12 mouse cellular contexts compared by ENCODE assay signal in the genomic region with DNA sequence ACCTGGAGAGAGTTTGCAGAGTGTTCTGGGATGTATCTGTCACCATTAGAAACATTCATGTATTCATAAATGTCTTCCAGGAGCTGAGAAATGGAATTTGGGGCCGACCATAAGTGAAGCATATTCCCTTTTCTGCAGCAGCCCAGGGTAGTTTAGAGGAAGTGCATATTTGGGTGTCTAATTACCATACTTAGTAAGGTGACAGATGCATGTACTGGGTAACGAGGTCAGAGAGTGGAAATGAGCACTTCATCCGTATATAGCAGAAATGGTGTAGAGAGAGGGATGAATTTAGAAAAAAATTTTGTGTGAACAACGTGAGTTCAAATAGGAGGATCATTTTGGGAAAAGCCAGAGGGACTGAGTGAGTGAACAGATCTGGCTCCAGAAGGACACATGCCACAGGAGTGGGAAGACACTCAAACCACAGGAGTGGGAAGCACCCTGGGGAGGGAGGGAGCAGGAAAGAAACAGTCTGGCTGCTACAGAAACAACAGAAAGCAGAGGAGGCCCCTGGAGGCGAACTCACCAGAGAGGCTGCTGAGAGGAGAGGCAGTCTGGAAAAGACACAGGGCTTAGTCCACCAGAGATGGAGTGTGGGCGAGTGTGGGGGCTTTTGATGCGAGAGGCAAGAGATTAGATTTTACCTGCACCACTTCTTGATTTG.
DNase-seq lines count a peak whose midpoint lies in the region.
"Had no signal": no experiment of that assay in that cellular context is flagged by ENCODE, and none has a peak within 500 bp of the region (broad histone marks: within the 10 kb centered on the region; RNA-seq: fewer than 3 reads in every experiment).

No protein-coding gene starts in this region.

- DNase-seq in cerebellum, adult 18-20 months, result peak; percentile 6
- DNase-seq in cerebellum, adult 11 months, result no peak
- peak; percentile 7 for DNase-seq in retina, postnatal 1 day
- DNase-seq in retina, embryonic 14.5 days (ENCODE audit: low spot score), result no peak
- DNase-seq in layer of hippocampus, postnatal 36 days, result peak; percentile 47 to 50
- peak; percentile 66 for DNase-seq in right cerebral cortex, postnatal 25 days
- no peak for DNase-seq in gastrocnemius, postnatal 25 days
- no peak for DNase-seq in c-Kit-positive CD71-positive TER-119-positive erythroid progenitor cells, embryonic 14.5 days (ENCODE audit: low spot score)
- DNase-seq: adrenal gland, adult 2 months; gastrocnemius, postnatal 36 days; kidney, postnatal 10 days; thymus, adult 18-20 months had no signal

Comparison
In these comparisons a context has a peak if more than half of its experiments do, and no peak if none do; other contexts are left out.
1. DNase-seq: peak in cerebellum, adult 18-20 months (2 of 2), retina, postnatal 1 day (single experiment), layer of hippocampus, postnatal 36 days (2 of 2) and right cerebral cortex, postnatal 25 days (single experiment); none in cerebellum, adult 11 months (single experiment), retina, embryonic 14.5 days (single experiment), gastrocnemius, postnatal 25 days (single experiment) and c-Kit-positive CD71-positive TER-119-positive erythroid progenitor cells, embryonic 14.5 days (single experiment).